Mouse (Mus musculus) megakaryocyte, embryonic 14.5 days (primary cell): ENCODE data around the gene Slc25a17.

Experiments used
- FLI1 ChIP-seq: IDR thresholded peaks from 2 replicates; pipeline ENCODE4 v1.6.1; 2012; ENCODE audit warnings: low read length, inconsistent platforms, mixed read lengths
- GATA1 ChIP-seq: IDR thresholded peaks from 3 replicates; pipeline ENCODE4 v1.6.1; 2012; ENCODE audit warnings: mixed read lengths, low read length, inconsistent platforms, borderline replicate concordance

- TF ChIP-seq GATA1, result no peak
- TF ChIP-seq FLI1, result no peak
These were observed 40.5 kb downstream of the Slc25a17 start for GRCm38 (mm10) chr15:81320137-81320536.
